Mouse (Mus musculus): ENCODE measurements at regions not wholly inside any gene's neighbourhood (a gene's known extent, or its start where the extent isn't known, plus 50 kb on each side); places are given as distances from the start of the nearest gene placed in this dataset.

DNA sequence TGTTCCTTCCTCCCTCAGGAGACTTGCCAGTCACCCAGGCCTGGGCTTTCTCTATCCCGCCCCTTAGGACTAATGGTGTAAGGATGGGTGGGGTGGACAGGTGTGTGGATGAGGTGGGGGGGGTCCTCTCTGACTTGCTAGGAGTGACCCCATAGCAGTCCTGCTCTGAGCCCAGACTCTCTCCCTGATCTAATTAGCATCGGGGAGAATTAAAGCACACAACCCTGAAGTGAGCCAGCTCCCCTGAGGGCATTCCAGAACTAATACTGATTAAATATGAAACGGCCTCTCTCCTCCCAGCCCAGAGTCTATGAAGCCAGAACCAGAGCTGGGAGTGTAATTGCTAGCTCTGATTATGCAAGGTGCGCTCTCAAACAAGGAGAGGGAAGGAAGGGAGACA, 346.1 kb downstream of the Ptpru start:
- no peak for DNase-seq (ENCODE audit: low spot score)

DNA sequence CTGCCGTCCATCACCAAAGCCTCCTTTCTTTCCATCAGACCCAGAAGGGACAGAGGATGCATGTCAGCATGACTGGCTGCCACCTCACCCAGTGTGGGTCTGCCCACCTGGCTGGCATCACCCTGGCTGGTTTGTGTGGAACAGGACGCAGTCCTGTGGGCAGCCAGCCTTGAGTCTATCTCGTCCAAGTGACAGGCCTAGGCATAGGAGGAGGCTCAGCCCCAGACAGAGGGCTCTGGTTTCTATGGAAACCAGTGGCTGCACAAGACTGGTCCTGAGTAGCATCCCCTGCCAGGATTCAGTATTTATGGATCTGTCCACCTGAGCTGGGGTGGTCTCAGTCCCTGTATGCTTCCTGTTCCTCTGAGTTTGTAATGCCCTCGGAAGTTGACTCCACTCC, 344.4 kb downstream of the Ptpru start:
- no peak for DNase-seq (ENCODE audit: low spot score)

DNA sequence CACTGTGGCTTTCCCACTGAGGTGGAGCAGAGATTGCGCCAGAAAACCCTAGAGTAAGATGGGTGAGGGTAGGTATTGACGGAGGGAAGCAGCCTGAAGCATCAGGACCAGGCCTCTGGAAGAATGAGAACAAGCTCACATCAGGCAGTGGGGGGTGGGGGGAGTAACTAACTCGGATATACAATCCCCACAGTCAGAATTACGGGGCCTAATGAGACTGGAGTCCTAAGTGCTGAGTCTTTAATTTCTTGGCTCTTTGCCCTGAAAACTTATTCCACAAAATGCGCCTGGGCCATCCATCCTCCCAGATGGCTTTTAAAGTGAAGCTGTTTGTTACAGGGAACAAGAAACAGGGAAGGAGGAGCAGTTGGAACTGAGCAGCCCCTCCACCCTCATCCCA, 341.2 kb downstream of the Ptpru start:
- no peak for DNase-seq (ENCODE audit: low spot score)

GRCm38 (mm10) chr4:131500928-131501650, 337.0 kb downstream of the Ptpru start:
- no peak for DNase-seq (ENCODE audit: low spot score)

DNA sequence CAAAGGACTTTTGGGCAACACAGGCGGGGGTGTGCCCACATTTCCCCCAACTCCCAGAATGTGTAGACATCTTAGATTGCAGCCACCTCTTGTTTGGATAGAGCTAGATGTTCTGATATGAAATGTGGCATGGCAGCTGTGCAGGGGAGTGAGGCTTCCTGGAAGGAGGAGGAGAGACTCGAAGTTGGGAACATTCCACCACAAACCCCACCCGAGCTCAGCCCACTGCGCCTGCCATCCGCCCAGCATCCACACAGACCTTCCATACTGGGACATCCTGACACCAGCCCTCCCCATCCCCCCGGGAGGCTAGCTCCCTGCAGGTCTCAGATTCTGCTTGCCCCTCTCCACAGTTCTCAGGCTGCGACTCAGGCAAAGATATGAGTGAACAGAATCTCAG, 329.9 kb downstream of the Ptpru start:
- DNase-seq (ENCODE audit: low spot score): no peak

- no peak for DNase-seq (ENCODE audit: low spot score)
Observed at GRCm38 (mm10) chr4:131511586-131511985, 326.5 kb downstream of the Ptpru start.

- DNase-seq (ENCODE audit: low spot score): no peak
Observed at GRCm38 (mm10) chr4:131512768-131513167, 325.3 kb downstream of the Ptpru start.

- no peak for DNase-seq (ENCODE audit: low spot score)
Observed at GRCm38 (mm10) chr4:131520636-131521306, 317.3 kb downstream of the Ptpru start.

DNA sequence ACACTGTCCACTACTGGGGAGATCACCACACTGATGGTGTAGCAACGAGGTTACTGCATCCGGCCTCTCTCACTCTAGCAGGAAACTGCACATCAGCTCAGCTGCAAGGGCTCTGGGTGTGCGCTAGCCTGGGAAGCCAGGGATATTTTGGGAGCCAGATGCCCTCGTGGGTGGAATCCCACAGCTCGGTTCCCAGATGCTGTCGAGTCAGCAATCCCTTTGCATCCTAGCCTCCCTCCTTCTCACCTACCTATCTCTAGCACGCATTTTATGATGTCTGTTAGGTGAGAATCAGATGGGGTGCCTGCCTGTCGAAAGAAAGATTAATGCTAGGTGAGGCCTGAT, 316.8 kb downstream of the Ptpru start:
- DNase-seq (ENCODE audit: low spot score): no peak

GRCm38 (mm10) chr4:131525236-131525635, 312.9 kb downstream of the Ptpru start:
- no peak for DNase-seq (ENCODE audit: low spot score)

GRCm38 (mm10) chr4:131530491-131530890, 307.6 kb downstream of the Ptpru start:
- DNase-seq (ENCODE audit: low spot score): no peak

GRCm38 (mm10) chr4:131531003-131531402, 307.1 kb downstream of the Ptpru start:
- no peak for DNase-seq (ENCODE audit: low spot score)

DNA sequence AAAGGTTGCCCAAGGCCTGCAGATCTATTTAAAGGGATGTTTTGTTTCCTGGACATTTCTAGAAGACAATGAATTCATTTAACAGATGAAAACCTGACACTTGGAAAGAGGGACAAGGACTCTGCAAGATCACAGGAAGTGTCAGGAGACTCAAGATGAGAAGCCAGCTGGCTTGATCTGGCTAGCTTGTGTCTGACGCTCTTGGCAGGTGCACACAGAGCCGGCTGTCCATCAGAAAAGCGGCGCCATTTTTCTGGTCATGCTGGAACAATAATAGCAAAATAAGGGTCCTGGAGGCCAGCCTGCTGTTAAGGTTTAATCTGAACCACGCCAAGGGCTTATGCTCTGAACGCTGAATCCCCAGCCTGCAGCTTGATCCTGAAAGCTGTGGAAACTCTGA, 303.3 kb downstream of the Ptpru start:
- no peak for DNase-seq (ENCODE audit: low spot score)

GRCm38 (mm10) chr4:131538237-131538636, 299.9 kb downstream of the Ptpru start:
- DNase-seq (ENCODE audit: low spot score): no peak

- DNase-seq (ENCODE audit: low spot score): no peak
Observed at GRCm38 (mm10) chr4:131546422-131547200, 291.5 kb downstream of the Ptpru start.

DNA sequence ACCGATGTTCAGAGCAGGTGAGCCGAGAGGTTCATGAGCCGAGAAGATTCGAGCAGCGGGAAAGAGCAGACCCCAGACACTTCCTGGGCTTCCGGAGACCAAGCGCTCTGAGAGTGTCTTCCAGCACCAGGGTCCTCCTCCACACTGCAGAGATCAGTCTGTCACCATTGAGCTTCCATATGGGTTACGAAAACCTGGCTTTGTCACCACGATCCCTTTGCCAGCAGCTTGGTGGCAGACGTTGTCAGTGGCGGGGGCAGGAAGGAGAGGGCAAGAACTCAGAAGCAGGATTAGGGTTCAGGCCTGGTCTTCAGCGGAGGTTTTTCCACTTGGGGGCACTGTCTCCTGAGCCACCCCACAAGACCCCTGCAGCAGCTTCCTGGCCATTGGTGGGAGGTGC, 288.5 kb downstream of the Ptpru start:
- DNase-seq (ENCODE audit: low spot score): no peak

GRCm38 (mm10) chr4:131558513-131558912, 279.6 kb downstream of the Ptpru start:
- DNase-seq (ENCODE audit: low spot score): no peak

GRCm38 (mm10) chr4:131563851-131564250, 274.2 kb downstream of the Ptpru start:
- no peak for DNase-seq (ENCODE audit: low spot score)

- no peak for DNase-seq (ENCODE audit: low spot score)
Observed at GRCm38 (mm10) chr4:131565203-131565602, 272.9 kb downstream of the Ptpru start.

- DNase-seq (ENCODE audit: low spot score): no peak
Observed at GRCm38 (mm10) chr4:131567241-131567640, 270.8 kb downstream of the Ptpru start.

DNA sequence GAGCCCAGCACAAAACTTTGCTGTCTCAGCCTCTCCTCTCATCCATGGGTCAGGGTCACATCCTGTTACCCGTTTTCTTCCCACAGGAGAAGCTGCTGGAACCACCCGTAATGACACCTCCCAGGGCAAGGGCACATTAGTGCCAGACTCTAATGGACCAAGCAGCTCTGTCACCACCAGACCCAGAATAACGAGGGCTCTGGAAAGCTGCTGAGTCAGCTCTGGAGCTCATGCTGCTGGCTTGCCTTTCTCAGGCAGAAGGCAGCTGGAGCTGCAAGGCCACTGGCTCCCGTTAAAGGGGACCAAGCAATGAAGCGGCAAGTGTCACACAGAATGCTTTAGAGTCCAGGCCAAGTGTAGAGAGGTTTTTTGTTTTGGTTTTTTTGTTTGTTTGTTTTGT, 268.9 kb downstream of the Ptpru start:
- DNase-seq (ENCODE audit: low spot score): no peak

DNA sequence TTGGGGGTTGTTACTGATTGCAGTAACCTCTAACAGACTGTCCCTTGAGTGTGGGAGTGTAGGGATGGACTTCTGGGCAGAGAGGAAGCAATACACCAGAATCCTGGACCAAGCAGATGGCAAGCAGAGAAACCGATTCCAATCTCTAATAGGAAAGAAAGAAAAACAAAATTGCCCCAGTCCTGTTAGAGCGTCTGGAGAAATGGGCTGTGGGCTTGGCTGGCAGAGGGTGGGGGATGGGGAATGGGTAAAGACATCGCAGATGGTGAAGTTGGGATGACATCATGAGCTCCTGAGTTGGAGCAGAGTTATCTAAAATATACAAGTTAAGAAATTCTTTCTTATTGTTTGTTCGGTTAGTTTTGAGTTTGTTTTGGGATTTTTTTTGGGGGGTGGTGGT, 260.5 kb downstream of the Ptpru start:
- DNase-seq (ENCODE audit: low spot score): no peak

DNA sequence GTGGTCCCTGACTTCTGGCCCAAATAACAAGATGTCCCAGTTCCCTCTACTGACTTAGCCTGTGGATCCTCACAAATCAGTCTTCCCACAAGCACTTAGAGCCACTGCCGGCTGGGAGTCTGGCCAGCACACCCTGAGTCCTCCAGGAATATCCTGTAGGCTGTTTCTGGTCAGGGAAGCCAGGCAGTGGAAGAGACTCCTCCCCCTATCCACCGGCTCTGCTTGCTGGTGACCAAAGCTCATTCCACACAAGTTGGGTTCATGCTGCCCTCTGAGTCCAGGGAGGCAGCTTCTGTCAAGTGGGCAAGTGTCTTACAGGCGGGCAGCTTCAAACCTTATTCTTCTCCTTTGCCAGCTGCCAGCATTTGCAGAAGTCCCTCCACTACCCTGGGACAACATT, 252.1 kb downstream of the Ptpru start:
- DNase-seq (ENCODE audit: low spot score): no peak

All from adipocyte (in vitro differentiated cells).